Mouse (Mus musculus): Measurements from ENCODE around the gene Grm3.
A peak's percentile ranks its signal among the peaks of the same experiment; 100 is the strongest.

Grm3 gene

DNA sequence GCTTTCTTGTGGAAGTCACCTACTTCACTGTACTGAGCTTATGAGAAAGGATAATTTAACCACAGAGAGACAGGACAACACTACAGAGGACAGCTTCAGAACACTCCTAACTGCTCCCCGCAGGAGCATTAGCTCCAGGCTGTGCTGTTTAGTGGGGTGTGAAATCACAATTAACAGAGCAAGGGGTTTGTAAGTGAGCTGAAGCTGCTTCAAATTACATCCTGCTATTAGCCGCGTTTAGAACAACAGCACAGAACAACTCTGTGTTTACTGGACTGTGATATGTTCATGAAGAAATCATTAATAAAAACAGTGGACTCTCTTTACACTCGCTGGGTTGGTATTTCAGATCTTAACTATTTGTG, 101.9 kb downstream of the Grm3 start:
- no peak for DNase-seq (ENCODE audit: low spot score in 2 of 2)

- DNase-seq (ENCODE audit: low spot score in 2 of 2) = no peak
These were observed 102.5 kb downstream of the Grm3 start for GRCm38 (mm10) chr5:9622264-9623094.

- DNase-seq (ENCODE audit: low spot score in 2 of 2) = no peak
These were observed 103.4 kb downstream of the Grm3 start for GRCm38 (mm10) chr5:9621417-9622067.

DNA sequence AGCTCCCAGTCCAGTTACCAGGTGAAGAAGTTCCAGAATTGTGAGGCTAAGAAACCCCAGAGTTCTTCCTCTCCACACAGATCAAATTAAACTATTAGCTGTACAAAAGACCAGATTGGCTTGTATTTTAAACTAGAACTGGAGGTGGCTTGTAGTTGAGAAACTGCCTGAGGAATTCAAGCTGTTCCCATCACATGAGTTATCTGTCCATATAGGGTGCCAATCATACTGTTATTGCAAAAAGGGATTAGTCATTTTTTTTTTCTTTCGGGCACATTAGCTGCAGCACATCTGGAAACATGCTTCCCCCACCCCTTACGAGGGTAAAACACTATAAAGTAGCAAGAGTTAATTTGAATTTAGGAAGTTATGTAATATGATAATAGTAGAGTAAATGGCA, 145.9 kb downstream of the Grm3 start:
- no peak for DNase-seq (ENCODE audit: low spot score in 2 of 2)

GRCm38 (mm10) chr5:9578571-9578970, 146.4 kb downstream of the Grm3 start:
- no peak for DNase-seq (ENCODE audit: low spot score in 2 of 2)

DNA sequence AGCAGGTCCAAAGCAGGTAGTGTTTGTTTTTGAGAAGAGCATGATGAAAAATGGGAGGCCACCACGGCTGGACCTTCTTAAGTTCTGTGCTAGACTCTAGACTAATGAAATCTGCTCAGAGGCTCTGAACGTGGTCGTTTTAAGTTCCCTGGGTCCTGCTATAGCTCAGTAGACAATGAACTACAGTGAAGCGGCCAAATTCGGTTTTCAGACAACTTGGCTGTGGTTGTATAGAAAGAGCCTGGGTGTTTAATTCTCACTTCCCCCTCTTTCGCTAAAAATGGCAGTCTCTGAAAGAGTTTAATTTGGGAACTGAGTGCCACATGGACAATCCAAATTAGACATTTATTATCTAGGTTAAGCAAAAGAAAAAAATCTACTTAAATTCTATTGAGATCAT, 154.0 kb downstream of the Grm3 start:
- DNase-seq (ENCODE audit: low spot score in 2 of 2) = peak; percentile 12 to 69

- DNase-seq (ENCODE audit: low spot score in 2 of 2) = peak; percentile 14 to 40
These were observed 167.3 kb downstream of the Grm3 start for GRCm38 (mm10) chr5:9557706-9558105.

DNA sequence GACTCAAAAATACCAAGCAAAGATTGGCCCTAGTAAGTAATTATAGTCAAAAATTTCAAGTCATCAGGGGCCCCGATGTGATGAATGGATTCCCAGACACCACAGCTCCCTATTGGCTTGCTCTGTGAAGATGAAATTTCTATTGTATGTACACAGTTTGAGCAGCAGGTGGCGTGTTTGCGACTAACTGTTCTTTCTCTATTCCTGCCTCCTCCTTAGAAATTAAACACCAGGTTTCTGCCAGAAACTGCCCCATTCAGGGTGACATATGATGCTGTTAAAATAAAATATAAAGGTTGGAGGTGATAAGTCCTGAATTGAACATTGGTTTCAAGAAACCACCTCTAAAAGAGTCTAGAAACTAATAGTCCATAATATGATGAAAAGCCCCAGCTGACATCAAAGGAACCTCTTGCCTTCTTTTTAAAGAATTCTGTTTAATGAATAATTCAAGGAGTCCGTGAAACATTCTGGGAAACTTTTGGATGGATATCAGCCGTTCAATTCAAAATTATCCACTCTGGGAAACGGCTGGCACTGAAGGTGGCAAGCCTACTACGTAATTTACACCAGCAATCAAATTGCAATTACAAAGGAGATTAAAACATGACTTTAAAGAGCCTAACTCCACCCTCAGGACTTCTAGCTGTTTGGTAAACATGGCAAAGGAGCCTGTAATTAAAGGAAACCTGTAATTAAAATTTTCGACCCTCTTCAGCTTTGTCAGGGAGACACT, 184.0 kb downstream of the Grm3 start:
- peak in 1 of 2 experiments; percentile 35 for DNase-seq (ENCODE audit: low spot score in 2 of 2)

DNA sequence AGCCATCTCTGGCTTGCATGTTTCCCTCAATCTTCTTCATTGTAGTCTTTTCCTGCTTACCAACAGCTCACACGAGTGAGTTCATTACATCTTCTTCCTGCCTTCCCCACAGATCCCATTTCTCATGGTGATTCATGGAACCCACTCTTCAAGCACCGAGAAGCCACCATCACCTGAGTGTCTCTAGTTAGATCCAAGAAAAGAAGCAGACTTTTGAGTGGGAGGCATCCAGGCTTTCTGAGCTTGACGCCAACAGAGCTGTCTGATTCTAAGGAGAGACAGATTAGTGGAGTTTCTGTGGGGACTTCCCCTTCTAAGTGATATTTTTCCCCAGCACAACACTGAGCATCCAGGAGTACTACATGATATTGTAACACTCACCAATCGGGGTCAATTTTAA, 199.5 kb downstream of the Grm3 start:
- no peak for DNase-seq (ENCODE audit: low spot score in 2 of 2)

- no peak for DNase-seq (ENCODE audit: low spot score in 2 of 2)
These were observed 213.9 kb downstream of the Grm3 start for GRCm38 (mm10) chr5:9511027-9511426.

DNA sequence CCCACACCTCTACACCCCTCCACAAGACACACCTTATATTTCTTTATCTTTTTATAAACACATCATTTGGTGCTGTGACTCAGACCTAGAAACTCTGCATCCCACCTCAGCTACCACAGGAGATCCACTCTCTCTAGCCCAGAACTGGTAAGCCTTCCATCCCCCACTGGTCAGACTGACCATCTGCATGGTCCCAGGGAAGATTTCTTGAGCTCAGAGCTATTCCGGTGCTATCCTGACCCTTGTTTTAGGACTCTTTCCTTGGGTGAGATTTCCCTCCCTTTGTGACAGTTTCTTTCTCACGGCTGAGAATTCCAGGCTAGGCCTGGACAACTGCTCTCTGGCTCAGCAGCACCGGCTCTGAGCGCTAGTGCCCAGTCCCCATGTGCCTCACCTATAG, 227.7 kb downstream of the Grm3 start:
- DNase-seq (ENCODE audit: low spot score in 2 of 2) = no peak

GRCm38 (mm10) chr5:9495456-9495855, 229.5 kb downstream of the Grm3 start:
- DNase-seq (ENCODE audit: low spot score in 2 of 2) = peak; percentile 70 to 77

DNA sequence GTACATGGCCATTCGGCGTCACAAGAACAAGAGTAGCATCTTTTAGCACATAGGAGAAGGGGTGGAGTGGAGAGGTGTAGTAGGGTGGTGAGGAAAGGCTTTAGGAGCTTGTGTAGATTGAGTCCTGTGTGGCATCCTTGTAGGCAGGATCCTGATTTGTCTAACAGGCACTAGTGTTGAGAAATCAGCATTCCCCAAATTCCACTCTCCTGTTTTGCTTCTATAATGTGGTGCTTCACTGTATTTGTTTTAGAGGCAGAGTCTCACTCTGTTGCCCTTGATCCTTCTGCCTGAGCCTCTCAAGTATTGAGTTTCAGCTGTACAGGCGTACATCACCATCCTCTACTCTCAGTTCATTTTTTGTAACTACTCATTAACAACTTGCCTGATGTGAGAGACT, 247.4 kb downstream of the Grm3 start:
- no peak for DNase-seq (ENCODE audit: low spot score in 2 of 2)

DNA sequence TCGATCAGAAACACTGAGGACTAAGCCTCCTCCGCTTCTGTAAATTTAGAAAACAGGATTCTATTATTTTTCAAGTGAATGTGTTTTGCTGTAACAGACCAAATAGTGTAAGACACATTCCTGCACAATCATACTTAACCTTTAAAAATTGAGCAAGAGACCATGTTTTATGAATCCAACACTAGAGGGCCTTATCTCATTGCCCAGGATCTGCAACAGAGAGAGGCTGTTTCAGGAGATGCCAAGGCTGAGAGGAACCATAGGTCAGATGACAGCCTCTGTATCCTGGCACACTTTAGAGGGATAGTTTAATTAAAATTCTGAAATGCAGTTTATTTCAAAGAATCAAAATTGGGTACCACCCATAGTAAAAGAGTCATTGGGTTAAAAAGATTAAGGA, 271.7 kb downstream of the Grm3 start:
- DNase-seq (ENCODE audit: low spot score in 2 of 2) = no peak

GRCm38 (mm10) chr5:9449570-9449969, 275.4 kb downstream of the Grm3 start:
- peak in 1 of 2 experiments; percentile 25 for DNase-seq (ENCODE audit: low spot score in 2 of 2)

DNA sequence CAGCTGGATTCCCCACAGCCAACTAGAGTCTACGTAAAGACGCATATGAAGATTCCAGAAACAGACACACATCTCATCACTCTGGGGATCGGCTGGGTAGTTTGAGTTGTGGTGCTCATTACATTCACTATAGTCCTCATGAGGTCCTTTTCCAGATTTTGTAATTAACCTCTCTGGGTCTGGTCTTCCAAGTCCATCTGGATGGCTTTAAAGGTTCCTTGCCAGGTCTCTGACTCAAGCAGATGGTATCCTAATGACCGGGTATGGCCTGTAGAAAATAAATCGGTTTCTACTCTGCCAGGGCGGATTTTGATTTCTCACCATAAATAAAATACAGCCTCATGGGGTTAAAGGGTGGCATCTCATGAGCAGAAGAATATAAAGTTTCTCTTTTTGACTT, 276.0 kb downstream of the Grm3 start:
- DNase-seq (ENCODE audit: low spot score in 2 of 2) = no peak

GRCm38 (mm10) chr5:9446146-9446545, 278.8 kb downstream of the Grm3 start:
- DNase-seq (ENCODE audit: low spot score in 2 of 2) = no peak

Data from right cerebral cortex, postnatal 36 days (tissue).